Mouse (Mus musculus) lung, adult 2 months (tissue): ENCODE measurements around the gene Fam189b. TPM values are rescaled to one million over a fixed set of nuclear protein-coding genes. Genes with fewer than 3 reads are reported as not detected.

Source experiments
- DNase-seq: peaks from one replicate; pipeline ENCODE4 v3.0.0; 2022
- H3K4me1 ChIP-seq: fragments of 200-500 bp; 2 replicates; pipeline ENCODE4 v1.6.1; 2011; ENCODE audit warnings: low read length; ENCODE audit not compliant: control insufficient read depth, insufficient read depth
- H3K4me3 ChIP-seq: fragments of 200-500 bp; replicated peaks from 2 replicates; pipeline ENCODE3; 2011; ENCODE audit warnings: low read depth, mild to moderate bottlenecking, control low read depth, low read length; ENCODE audit errors: extremely low read depth
- CTCF ChIP-seq: fragments of 200-500 bp; IDR thresholded peaks from 2 replicates; pipeline ENCODE4 v1.5.1; 2011; ENCODE audit warnings: mild to moderate bottlenecking, low read length, control low read depth; ENCODE audit not compliant: insufficient read depth
- POLR2A ChIP-seq: fragments of 200-500 bp; IDR thresholded peaks from 2 replicates; pipeline ENCODE4 v1.6.1; 2011; ENCODE audit warnings: low read depth, mild to moderate bottlenecking, control low read depth, low read length, borderline replicate concordance; ENCODE audit errors: extremely low read depth
- WGBS: fragments of 180-500 bp; shearing (Covaris S2); methylation state at CpG from one replicate; pipeline ENCODE4 v1.1.7; 2018; 5-methylcytosine and 5-hydroxymethylcytosine counted together
- polyA plus RNA-seq: library from polyadenylated mRNA; depleted of rRNA; stranded (reverse); fragments of >200 nt; gene quantifications from 2 replicates; pipeline ENCODE4 v1.2.3, GENCODE M21; 2012

The Fam189b gene
- polyA plus RNA-seq, 1 experiment: 39.0 TPM

DNA sequence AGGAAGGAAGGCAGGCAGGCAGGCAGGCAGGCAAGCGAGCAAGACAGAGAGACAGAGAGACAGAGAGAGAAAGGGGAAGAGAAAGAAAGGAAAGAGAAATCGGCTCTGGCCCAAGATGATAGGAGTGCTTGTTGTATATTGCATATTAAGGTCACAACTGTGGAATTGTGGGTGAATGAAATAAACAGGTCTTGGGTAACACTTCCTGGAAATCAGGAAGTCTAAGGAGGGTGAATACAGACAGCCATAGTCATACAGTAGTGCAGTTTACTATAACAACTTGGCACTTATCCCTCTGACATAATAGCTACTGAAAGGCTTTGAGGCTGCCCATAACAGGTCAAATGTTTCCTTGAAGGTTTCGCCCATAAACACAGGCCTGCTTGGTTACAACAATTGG, 16.9 kb downstream of the Fam189b start:
- DNase-seq: no peak
- TF ChIP-seq POLR2A (no peak), CTCF (no peak)
- WGBS: 51% methylated on average over 3 of the region's 3 CpGs
- Histone ChIP-seq H3K4me1 (peaks cover 6% of the 10 kb centered on the region; the same call in 1 of the 2 replicates), H3K4me3 (no peak overlapping the region)

DNA sequence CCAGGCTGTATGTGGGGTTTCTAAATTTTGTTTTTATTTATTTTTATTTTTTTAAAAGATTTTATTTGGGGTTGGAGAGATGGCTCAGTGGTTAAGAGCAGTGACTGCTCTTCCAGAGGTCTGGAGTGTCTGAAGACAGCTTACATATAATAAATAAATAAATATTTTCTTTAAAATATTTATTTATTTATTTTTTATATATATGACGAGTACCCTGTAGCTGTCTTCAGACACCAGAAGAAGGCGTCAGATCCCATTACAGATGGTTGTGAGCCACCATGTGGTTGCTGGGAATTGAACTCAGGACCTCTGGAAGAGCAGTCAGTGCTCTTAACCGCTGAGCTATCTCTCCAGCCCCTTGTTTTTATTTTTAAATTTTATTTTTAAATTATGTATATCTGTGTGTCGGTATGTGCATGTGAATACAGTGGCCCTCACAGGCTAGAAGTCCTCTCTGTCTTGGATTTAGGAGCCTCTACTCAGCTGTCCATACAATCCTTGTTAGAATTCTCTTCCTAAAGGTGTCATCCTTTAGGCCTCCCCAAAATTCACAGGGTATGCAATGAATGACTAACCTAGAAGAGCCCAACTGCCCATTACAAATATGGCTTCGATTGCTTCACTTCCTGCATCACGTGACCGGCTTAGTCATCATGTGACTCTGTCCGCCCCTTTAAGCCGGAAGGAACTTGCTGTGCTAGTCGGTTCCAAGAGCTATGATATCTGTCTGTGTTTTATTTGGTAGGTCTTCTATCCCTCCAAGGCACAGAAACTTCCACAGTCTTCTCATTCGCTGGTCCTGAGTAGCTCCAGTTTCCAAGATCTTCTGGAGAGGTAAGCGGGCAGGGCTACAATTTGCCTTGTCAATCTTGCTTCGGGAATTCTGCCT, 19.6 kb downstream of the Fam189b start, which contains the start of gene Gba:
Gene Gba (plus strand): TSS at position 676 of the 889 bp plus-strand sequence.
- 19% methylated on average over 13 of the region's 13 CpGs for WGBS
- H3K4me1 ChIP-seq: peaks cover 4% of the 10 kb centered on the region; the same call in 1 of the 2 replicates
- peak within 1 kb of the TSS; percentile 89 for H3K4me3 ChIP-seq
- TF ChIP-seq POLR2A (no peak; the same call in 1 of the 2 replicates), CTCF (no peak)
- DNase-seq: peak; percentile 88

GRCm38 (mm10) chr3:89203142-89203514, 20.2 kb downstream of the Fam189b start:
- Histone ChIP-seq H3K4me3 (peak overlapping the region; percentile 89), H3K4me1 (peaks cover 4% of the 10 kb centered on the region; the same call in 1 of the 2 replicates)
- TF ChIP-seq CTCF: no peak
- TF ChIP-seq POLR2A: no peak
- WGBS: 34% methylated on average over 5 of the region's 5 CpGs
- no peak for DNase-seq

DNA sequence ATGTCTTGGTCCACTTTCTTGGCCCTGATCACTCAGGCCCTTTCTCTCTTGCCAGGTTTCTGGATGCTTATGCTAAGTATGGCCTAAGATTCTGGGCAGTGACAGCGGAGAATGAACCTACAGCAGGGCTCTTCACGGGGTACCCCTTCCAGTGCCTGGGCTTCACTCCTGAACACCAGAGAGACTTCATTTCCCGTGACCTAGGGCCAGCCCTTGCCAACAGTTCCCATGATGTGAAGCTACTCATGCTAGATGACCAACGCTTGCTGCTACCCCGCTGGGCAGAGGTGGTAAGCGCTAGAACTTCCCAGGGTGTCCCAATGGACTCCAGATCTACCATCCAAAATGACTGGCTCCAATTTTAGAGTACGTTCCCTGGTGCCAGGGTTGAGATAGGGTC, 23.1 kb downstream of the Fam189b start:
- H3K4me1 ChIP-seq: peaks cover 4% of the 10 kb centered on the region; the same call in 1 of the 2 replicates
- DNase-seq: no peak
- no peak overlapping the region for H3K4me3 ChIP-seq
- 92% methylated on average over 7 of the region's 7 CpGs for WGBS
- TF ChIP-seq POLR2A (no peak), CTCF (no peak)

GRCm38 (mm10) chr3:89206695-89207094, 23.8 kb downstream of the Fam189b start:
- Histone ChIP-seq H3K4me1 (peaks cover 4% of the 10 kb centered on the region; the same call in 1 of the 2 replicates), H3K4me3 (no peak overlapping the region)
- no peak for DNase-seq
- WGBS: 73% methylated on average over 2 of the region's 2 CpGs
- TF ChIP-seq CTCF: no peak
- TF ChIP-seq POLR2A: no peak

- no peak for TF ChIP-seq POLR2A
- TF ChIP-seq CTCF: no peak
- no peak for DNase-seq
- 89% methylated on average over 13 of the region's 13 CpGs for WGBS
- Histone ChIP-seq H3K4me3 (no peak overlapping the region), H3K4me1 (peaks cover 3% of the 10 kb centered on the region; the same call in 1 of the 2 replicates)
Observed at GRCm38 (mm10) chr3:89208075-89208657, 25.2 kb downstream of the Fam189b start.

- no peak for DNase-seq
- Histone ChIP-seq H3K4me3 (no peak overlapping the region), H3K4me1 (0 out of 2 replicates have a peak, but pooled peaks cover 3% of the 10 kb centered on the region)
- 85% methylated on average over 6 of the region's 6 CpGs for WGBS
- TF ChIP-seq POLR2A (no peak), CTCF (no peak)
Observed at GRCm38 (mm10) chr3:89208736-89209135, 25.8 kb downstream of the Fam189b start.

GRCm38 (mm10) chr3:89209731-89210130, 26.8 kb downstream of the Fam189b start:
- H3K4me1 ChIP-seq: peaks cover 4% of the 10 kb centered on the region; the same call in 1 of the 2 replicates
- TF ChIP-seq CTCF: no peak
- TF ChIP-seq POLR2A: no peak
- WGBS: 91% methylated on average over 7 of the region's 7 CpGs
- H3K4me3 ChIP-seq: no peak overlapping the region
- DNase-seq: no peak

DNA sequence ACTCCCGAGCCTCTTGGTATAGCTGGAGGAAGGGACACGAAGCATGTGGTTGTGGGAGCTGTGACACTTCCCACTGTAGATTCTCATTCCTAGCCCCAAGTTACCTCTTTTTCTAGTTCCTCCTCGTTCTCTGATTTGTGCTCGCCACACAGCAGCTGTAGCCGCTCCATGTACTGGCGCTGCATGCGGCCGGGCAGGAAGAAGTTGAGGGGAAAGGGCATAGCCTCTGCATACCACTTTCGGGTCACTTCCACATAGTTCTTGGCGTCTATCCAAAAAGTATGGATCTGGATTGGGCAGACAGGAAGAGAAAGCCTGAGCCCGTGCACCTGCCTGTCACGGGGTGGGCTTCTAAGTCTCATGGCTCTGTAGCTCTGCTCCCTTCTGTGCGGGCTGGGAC, 27.2 kb downstream of the Fam189b start:
- TF ChIP-seq CTCF: no peak
- TF ChIP-seq POLR2A: no peak
- no peak overlapping the region for H3K4me3 ChIP-seq
- no peak for DNase-seq
- peaks cover 5% of the 10 kb centered on the region; the same call in 1 of the 2 replicates for H3K4me1 ChIP-seq
- WGBS: 49% methylated on average over 13 of the region's 13 CpGs
